Mouse (Mus musculus) left cerebral cortex, postnatal 36 days (tissue): ENCODE measurements around the gene Prr14. TPM values are rescaled to one million over a fixed set of nuclear protein-coding genes. Genes with fewer than 3 reads are reported as not detected.
A peak's percentile ranks its signal among the peaks of the same experiment; 100 is the strongest.
"Not testable (repeated sequence)": the region's sequence is repeated elsewhere in the genome, so short reads cannot be mapped to it uniquely, and the experiment has no call there.

Source experiments
- DNase-seq, 2 experiments: peaks; one replicate each; pipeline ENCODE4 v3.0.0; 2021 to 2022; ENCODE audit warnings: low spot score in 2 of 2, mixed read lengths in 1 of 2
- intact Hi-C: fragments of 180-260 bp; cut with DNase I; formaldehyde crosslinking; loops from one replicate; pipeline ENCODE4 v1.15.1; 2025
- total RNA-seq, 2 experiments: library from RNA; stranded (reverse); gene quantifications; 2 replicates each; pipeline ENCODE4 v1.2.3; 2021

The Prr14 gene
- total RNA-seq, 2 experiments from 2014 or later: 25.7 to 30.2 TPM

GRCm38 (mm10) chr7:127470743-127471645, 11.6 kb downstream of the Prr14 start:
- intact Hi-C loops: loop anchor here (5.0 kb wide), 1 partner anchor 109 kb away; no protein-coding TSS in a partner anchor
- peak; percentile 94 for DNase-seq

GRCm38 (mm10) chr7:127471646-127472010, 12.2 kb downstream of the Prr14 start:
- intact Hi-C loops: loop anchor here (5.0 kb wide), 1 partner anchor 109 kb away; no protein-coding TSS in a partner anchor
- DNase-seq: no peak

DNA sequence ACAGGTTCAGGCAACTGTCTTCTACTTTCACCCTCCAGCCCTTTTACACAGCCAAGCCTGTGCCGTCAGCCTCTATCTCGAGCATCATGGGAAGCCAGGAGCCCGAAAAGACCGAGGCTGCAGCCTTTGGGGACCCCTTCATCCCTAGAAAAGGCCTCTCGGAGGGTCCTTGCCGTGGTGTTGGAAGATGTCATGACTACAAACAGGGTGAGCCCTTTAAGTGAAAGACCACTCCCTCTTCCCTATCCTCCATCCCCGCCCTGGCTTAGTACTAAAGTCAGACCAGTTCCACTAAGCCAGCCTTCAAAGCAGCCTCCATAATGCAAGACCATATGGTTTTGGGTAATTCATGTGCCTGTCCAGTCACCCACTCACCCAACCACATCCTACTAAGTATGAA, 12.6 kb downstream of the Prr14 start:
- no peak for DNase-seq
- intact Hi-C loops: loop anchor here (5.0 kb wide), 1 partner anchor 110 kb away; no protein-coding TSS in a partner anchor

- intact Hi-C loops: loop anchor here (5.0 kb wide), 1 partner anchor 111 kb away; no protein-coding TSS in a partner anchor
- DNase-seq: no peak
Observed at GRCm38 (mm10) chr7:127473705-127474104, 14.3 kb downstream of the Prr14 start.

DNA sequence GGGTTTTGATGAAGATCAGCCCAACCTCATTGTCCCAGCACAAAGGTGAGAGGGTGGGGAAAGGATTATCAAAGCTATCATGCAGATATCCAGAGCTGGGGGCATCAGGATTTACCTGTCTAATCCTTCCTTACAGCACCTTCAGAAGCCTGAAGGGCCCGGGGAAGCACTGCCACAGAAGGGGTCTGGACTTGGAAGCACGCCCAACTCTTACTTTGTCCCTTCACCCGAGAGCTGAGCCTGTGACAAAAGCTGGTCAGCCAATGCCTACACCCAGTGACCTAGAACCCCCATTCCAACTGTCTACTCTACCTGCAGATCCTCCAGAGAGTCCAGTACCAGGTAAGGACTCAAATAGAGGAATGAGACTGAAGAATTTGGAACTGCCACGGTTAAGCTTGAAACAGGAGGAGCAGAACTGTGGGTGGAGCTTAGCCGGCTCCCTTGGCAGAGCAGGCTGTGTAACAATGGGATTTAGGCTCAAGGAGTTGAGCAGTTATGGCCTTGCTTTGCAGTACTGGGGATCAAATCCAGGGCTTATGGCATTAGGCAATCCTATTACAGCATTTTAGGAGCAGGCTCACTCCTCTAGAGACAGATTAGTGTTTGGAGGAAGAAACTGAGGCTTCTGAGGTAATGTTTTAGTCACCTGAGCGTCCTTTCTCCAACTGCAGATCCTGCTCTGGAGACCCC, 15.1 kb downstream of the Prr14 start:
- intact Hi-C loops: loop anchor here (5.0 kb wide), 2 partner anchors 38 to 112 kb away; partner anchors contain the start of gene Srcap
- no peak for DNase-seq

DNA sequence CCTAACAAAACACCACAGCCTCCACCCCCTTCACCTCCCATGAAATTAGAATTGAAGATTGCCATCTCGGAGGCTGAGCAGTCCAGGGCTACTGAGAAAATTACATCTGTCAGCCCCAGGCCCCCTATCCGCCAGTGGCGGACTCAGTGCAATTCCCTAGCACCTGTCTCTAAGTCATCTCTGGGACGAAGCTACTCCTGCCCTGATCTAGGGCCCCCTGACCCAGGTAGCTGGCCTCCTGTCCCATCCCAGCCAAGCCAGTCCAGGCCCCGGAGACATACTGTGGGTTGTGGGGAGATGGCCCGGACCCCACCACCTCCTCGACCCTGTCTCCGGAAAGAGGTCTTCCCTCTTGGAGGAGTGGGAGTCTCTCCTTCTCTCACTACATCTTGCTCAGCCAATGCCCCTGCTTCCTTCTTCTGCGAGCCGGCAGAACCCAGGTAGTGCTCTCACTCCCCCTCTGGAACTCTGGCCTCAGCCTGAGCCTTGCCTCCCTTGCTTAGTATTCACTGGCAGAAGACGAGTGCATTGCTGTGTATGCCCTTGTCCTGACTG, 15.9 kb downstream of the Prr14 start:
- intact Hi-C loops: loop anchor here (5.0 kb wide), 1 partner anchor 37 kb away; the partner anchor contains the start of gene Srcap
- DNase-seq: no peak

DNA sequence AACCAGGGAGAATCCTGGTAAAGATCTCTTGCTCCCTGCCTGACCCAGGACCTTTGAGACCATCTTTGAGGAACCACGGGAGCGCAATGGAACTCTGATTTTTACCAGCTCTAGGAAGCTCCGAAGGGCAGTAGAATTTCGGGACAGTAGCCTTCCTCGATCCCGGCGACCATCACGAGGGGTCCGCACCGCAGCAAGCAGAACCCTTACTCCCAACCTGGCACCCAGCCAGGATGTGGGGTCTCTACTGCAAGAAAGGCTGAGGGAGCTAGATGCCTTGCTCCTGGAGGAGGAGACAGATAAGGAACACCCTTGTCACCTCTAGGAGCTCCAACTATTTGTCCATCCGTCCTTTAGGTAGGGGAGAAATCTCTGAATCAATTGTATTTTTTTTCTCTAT, 16.9 kb downstream of the Prr14 start:
- no peak for DNase-seq
- intact Hi-C loops: loop anchor here (5.0 kb wide), 1 partner anchor 36 kb away; the partner anchor contains the start of gene Srcap

DNA sequence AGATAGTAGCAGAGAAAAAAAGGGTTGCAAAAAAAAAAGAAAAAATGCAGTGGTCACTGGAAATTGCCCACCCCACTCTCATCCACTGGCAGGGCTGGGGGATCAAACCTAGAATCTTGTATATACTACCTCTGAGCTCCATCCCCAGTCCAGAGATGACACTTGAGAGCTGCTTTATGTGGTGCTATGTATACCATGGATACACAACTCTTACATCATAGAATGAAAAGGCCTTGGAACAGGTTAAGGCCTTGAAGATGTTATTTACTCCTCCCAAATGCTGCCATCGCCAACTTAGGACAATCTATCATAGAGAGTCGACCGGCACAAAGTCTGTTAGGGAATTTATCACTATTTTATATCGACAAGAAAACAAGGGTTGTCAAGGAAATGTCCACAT, 17.4 kb downstream of the Prr14 start:
- intact Hi-C loops: loop anchor here (5.0 kb wide), 1 partner anchor 35 kb away; the partner anchor contains the start of gene Srcap
- no peak for DNase-seq

DNA sequence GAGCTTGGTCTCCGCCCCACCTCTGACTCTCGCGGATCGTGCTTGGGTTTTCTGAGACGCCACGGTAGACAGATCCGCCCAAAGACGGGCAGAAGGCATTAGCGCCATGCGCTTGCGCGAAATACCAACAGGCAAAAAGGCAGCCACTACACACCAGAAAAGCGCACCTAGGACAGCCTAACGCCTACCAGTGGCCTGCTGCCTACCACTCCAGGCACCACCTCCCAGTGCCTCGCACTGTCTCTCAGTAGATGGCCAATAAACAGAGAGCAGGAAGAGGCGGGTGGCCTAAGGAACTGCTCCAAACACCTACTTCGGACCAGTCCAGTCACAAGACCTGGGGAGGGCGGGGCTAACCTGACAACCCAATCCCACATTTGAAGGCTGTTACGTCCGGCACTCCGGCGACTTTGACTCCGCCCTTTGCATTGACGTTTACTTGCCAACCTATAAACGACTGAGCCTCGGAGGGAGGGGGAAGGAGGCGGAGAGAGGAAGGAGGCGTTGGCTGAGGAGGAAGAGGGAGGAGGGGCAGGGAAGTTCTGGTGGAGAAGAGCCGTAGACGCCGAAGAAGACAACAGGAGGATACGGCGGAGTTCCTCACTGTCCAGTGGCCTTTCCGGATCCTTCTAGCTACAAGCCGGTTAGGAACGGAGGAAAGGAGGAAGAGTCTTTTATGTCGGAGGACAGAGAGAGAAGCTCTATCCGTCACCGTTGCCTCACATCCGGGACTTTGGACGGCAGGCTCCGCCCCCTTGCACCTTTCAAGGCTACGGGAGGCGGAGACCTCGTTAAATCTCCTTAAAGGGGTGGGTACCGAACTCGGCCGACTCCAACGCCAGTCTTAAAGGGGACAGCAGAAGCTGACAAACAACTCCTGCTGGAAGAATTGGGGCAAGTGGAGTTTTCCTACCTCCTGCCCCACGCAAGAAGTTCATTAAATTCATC, 18.6 kb downstream of the Prr14 start:
- peak; percentile 97 to 99 for DNase-seq
- intact Hi-C loops: loop anchor here (5.0 kb wide), 1 partner anchor 34 kb away; the partner anchor contains the start of gene Srcap

GRCm38 (mm10) chr7:127478635-127479317, 19.4 kb downstream of the Prr14 start, which contains the start of gene Fbrs:
Fbrs (plus strand) TSS chr7:127479199.
- intact Hi-C loops: loop anchor here (5.0 kb wide), 1 partner anchor 34 kb away; the partner anchor contains the start of gene Srcap
- DNase-seq: peak; percentile 92 to 94

DNA sequence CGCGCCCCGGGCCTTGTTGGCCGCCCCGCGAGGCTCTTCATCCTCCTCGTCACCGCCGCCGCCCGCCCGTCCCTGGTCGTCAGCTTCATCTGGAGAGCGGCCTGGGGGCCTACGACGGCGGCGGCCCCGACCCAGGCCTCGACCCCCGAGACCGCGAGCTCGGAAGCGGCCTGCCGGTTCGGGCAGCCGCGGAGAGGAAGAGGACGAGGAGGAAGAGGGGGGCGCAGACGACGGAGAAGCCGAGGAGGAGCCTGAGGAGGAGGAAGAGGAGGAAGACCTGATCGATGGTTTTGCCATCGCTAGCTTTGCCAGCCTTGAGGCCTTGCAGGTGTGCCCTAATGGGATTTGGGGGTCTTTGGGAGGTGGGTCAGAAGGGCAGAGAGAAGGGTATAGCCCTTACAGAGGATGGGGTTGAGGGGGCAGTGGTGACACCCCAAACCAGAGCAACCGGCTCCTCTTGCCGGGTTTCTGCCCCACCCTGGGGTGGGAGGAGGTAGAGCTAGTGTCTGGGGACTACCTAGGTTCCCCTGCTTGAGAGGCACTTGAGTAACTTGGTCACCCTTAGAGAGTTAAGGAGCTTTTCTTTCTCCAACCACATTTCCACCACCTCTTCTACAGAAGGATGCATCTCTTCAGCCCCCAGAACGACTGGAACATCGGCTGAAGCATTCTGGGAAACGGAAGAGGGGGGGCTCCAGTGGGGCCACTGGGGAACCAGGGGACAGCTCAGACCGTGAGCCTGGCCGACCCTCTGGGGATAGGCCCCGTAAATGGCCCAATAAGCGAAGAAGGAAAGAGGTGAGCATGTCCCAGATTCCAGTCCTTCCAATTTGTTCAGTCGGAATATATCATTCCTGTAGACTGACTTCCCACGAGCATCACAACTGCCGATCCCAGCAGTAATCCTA, 20.2 kb downstream of the Prr14 start:
- no peak for DNase-seq
- intact Hi-C loops: loop anchor here (5.0 kb wide), 1 partner anchor 33 kb away; the partner anchor contains the start of gene Srcap

- intact Hi-C loops: no loop called here
- no peak for DNase-seq
Observed at GRCm38 (mm10) chr7:127480321-127480720, 20.9 kb downstream of the Prr14 start.

- DNase-seq: no peak
- intact Hi-C loops: no loop called here
Observed at GRCm38 (mm10) chr7:127485416-127485815, 26.0 kb downstream of the Prr14 start.

- DNase-seq, intact Hi-C loops: not testable (repeated sequence)
Observed at GRCm38 (mm10) chr7:127488364-127488763, 29.0 kb downstream of the Prr14 start.

DNA sequence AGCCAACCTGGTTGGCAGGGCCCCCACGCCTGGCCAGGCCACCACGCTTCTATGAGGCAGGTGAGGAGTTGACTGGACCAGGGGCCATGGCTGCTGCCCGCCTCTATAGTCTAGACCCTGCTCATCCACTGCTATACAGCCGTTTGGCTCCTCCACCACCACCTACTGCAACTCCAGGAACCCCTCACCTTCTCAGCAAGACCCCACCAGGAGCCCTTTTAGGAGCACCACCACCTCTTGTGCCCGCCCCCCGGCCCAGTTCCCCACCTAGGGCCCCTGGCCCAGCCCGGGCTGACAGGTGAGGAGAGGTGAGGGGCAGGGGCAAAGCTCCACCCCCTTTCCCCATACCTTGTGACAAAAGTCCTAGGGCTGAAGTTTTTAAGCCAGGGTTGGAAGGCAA, 30.6 kb downstream of the Prr14 start:
- intact Hi-C loops: no loop called here
- no peak for DNase-seq

DNA sequence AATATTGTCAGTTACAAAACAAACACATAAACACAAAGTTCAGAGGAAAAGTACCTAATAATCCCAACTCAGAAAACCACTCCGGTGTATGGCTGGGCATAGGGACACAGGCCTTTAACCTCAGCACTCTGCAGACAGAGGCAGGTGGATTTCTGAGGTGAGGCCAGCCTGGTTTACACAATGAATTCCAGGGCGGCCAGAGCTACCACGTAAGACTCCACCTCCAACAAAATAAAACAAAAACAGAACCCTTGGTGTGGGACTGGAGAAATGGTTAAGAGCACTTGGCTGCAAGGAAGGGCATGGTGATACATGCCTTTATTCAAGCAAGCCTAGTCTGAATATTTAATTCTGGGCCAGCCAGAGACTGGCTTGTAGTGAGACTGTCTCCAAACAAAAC, 32.4 kb downstream of the Prr14 start:
- intact Hi-C loops: no loop called here
- DNase-seq: no peak

- intact Hi-C loops: no loop called here
- DNase-seq: no peak
Observed at GRCm38 (mm10) chr7:127494648-127495047, 35.2 kb downstream of the Prr14 start.
